Mouse (Mus musculus): Measurements from ENCODE around the gene Plxna2.

Plxna2 gene

DNA sequence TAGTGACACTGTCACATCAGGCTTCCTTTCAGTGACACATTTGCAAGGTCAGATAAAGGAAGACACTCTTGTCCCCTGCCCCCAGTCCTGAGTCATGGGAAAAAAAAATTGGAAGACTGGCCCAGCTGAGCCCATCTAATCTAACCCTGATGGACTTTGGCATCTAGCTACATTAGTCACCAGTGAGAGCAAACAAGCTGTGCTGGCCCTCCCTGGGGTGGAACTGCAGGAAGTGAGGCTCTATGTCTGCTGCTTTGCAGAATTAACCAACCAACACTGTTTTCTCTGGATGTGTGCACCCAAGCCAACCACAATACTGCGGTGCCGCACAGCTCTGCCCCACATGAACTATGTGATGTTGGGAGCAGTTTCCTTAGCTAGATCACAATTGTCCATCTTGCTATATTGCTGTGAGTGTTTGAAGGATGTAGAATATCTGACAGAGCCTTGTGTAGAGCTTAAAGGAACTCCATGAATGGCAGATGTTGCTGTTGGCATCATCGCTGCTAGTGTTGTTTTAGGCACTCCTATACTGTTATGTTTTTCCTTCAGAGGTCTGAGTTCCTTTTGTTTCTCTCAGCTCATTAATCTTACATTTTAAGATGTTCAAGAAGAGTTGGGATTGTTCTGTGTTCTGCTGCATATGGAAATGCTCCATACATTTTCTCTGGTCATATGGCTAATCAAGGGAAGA lies 42.6 kb downstream of the Plxna2 start:
- DNase-seq (ENCODE audit: low spot score in 2 of 2), result no peak

DNA sequence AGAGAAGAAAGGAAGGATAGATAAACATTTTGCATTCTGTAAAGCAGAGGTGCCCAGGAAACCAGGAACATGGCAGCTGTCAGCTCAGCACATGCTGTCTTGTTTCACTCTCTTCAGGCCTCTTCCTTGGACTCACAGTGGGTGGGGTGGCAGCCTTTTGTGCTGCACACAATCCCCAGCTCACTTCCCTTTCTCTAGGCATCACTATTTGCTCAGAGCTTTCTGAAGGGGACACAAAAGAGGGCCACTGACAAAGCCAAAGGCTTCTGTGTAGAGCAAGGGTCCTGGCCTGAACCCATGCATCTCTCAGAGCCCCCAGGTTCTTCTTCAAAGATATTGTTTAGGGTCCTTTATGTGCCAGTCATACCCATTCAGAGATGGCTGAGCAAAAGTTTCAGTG lies 45.0 kb downstream of the Plxna2 start:
- no peak for DNase-seq (ENCODE audit: low spot score in 2 of 2)

DNA sequence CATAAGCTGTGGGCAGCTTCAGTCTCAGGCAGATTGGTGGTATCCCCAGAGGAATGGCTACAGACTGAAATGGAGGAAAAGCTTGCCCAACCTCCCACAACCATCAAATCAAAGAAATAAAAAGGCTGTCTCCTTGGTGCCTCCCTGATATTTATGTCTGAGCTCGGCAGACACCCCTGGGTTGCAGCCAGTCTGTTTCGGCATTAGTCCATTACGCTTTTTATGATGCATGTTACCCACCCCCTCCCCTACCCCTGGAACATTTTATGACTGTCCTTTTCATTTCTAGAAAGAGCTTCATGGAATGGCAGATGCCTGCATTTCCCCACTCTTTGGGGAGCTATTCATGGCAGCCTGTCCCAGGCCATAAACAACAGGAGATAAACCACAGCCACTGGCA lies 47.7 kb downstream of the Plxna2 start:
- no peak for DNase-seq (ENCODE audit: low spot score in 2 of 2)

DNA sequence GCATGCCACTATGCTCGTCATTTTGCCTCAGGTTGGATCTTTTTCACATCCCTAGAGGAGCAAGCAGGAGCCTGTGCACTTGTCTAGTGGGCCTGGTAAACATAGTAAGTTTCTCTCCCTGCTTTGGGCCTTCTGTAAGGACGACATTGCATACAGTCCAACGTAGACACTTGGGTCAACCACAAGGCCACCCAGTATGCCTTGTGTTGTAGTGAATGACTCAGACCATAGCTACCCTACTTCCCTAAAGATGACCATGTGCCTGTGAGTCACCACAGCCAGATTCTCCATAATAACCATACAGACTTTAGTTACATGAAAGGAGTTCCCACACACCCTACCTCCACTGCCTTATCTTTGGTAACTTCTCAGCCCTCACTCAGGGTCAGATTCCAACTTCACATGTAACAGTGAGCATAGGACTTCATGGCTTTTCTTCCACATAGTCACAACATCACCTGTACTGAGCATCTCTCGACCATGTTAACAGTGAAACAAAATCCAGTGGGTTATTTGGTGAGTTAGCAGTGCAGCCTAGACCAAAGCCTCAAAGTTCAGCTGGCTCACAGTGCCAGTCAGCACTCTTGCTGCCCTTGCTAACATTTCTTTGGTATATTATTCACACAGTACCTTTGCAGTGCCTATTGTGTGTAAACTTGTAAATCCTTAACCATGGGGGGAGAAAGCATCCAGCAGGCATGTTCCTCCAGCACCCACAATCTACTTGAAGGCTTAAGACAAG lies 53.9 kb downstream of the Plxna2 start:
- no peak for DNase-seq (ENCODE audit: low spot score in 2 of 2)

DNA sequence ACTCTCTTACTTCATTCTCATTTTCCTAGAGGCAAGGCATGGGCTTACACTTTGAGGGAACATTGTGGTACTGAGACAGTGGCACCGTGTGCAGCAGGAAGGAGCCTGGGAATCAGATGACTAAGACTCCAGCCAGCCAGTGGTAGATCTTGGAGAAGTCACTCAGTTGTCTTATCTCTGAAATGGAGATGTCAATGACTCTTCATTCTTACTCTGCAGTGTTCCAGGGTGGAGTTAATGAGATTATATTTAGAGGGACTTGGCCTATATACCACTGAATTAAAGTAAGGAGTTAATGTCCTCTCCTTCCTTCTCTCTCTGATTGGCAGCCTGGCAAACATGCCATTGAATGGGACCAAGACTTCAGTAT lies 54.5 kb downstream of the Plxna2 start:
- DNase-seq (ENCODE audit: low spot score in 2 of 2), result no peak

DNA sequence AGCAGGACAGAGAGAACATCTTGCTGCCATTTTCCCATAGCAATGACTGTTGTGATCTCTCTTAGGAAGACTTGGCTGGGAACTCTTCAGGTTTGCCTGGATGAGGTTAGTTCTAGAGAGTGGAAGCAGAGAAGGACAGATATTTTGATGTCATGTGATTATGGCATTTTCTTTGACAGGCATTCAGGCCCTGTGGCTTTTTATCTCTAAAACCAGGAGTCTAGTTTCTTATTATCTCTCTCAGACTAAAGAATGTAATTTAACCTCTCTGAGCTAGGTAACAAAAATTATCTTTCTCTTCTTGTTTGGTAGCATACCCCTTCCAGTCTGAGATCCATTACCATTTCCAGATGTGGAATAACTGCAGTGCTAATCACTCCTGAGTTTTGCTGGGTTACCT lies 55.2 kb downstream of the Plxna2 start:
- no peak for DNase-seq (ENCODE audit: low spot score in 2 of 2)

DNA sequence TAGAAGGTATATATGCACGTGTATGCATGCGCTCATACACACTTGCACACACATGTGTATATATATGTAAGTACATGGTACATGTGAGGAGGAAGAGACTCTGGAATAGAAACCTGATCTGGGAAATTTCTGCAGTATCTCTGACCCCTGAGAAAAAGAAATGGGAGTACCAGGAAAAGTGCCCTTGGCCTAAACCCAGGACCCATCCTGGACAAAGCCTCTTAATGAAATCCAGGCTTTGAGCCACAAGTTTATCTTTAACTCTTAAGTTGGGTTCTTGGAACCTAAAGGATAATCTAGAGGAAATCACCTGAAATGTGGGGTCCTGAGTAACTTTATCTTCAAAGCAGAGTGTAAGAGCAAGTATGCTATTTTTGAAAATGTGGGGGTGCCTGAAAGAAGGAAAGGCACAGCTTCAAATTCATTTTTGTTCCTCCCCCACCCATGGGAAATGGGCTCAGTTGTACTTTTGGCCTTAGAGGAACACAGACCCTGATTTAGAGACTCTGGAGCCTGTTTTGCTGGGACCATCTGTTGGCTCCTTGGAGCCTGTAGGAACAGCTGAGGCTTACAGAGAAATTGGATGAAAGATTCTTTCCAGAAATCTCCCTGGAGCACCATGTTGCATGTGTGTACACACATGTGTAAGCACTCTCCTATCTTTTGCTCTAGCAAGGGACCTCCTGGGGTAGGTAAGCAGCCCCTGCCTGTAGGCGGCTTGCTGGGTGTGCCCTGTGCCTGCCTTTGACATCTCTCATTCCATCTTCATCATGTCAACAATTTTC lies 57.3 kb downstream of the Plxna2 start:
- DNase-seq (ENCODE audit: low spot score in 2 of 2), result no peak

DNA sequence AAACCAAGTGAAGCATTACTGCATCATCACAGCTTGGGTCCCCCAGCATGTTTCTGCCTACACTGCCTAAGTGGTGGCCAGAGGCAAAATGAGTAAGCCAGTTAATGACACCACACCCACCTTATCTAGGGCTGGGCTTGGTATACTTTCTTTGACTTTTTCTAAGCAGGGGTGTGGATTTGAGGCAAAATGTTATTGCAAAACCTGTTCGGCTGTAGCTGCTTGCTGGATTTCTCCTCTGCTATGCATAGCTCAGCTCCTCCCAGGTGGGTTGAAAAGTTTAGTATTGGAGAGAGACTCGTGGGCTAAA lies 57.8 kb downstream of the Plxna2 start:
- no peak for DNase-seq (ENCODE audit: low spot score in 2 of 2)

DNA sequence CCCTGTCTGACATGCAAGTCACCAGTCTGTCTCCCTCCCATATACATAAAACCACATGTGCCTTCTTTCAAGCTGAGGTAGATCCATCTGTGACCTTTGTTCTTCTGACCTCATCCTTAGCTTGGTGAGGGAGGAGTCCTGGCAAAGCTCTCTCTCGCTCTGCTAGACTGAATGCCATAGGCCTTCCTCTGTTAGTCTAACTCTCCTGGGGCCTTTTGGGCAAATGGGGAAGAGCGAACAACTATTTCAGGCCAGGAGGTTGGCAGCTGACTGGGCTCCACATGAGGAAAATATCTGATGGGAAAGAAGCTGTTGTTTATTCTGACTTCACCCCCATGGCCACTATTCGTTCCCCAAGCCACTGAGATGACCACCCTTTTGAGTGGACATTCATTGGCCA lies 59.9 kb downstream of the Plxna2 start:
- no peak for DNase-seq (ENCODE audit: low spot score in 2 of 2)

DNA sequence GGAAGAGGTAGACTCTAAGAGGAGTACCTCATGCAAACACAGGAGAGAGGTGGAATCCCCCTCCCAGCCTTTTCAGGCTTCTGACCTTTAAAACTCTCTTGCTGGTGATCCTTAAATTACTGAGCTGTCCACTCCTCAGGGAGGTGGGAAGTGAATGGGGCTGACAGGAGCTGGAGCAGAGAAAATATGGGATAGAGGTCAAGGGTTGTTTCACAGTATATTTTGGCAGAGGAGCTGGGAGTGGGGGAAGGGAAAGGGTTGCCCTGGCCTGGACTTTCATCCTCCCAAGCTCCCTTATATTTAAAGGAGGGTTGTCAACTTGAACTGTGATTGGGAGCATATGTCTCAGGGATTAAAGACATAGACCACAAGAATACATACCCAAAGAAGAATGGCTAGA lies 61.1 kb downstream of the Plxna2 start:
- DNase-seq (ENCODE audit: low spot score in 2 of 2), result no peak

DNA sequence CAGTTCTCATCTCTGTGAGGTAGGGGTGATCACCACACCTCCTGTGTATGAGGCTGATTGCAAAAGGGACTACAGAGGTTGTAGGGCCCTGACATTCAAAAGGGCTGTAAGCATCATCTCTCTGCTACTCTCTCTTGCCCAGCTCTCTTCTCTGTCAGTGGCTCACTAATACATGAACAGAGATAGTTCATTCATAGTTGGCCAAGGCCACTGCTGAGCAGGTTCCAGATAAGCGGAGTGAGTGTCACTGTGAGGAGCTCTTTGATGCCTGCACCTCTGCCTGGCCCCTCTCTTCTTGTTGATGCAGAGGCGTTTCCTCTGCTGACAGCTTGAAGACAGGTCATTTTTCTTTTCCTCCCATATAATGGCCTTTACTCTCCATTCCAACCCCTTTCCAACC lies 62.1 kb downstream of the Plxna2 start:
- no peak for DNase-seq (ENCODE audit: low spot score in 2 of 2)

DNA sequence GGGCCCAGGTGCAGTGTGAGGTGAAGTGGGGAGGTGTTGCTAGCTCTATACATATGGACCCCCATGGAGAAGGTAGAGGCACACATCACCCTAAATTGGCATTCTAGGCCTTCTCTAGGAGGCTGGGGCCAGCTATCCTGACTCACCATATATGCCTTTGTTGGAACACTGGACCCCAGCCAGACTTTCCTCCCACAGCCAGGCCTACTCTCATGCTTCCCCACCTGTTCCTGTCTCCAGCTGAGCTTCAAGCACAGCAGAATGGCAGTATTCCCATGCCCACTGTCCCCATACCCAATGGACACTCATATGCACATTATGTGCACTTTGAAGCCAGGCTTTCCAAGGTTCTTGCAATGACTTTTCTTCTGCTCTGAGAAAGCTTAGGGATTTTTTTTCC lies 64.0 kb downstream of the Plxna2 start:
- no peak for DNase-seq (ENCODE audit: low spot score in 2 of 2)

DNA sequence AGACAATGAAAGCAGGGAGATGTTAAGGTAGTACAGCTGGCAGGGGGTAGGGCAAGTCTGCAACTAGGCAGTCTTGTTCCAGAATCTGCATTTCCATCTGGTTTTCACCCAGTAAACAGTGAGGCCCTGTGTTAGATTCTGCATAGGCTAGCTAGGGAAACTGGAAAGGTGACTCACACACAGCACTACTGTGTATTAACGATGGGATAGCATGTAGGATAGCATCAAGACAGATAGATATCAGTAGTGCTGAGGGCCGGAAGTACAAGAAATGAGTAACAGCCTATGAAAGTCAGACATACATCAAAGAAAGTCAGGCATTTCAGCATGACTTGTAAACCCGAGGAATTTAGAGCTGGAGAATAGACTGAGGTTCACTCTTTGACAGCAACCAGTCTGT lies 65.1 kb downstream of the Plxna2 start:
- no peak for DNase-seq (ENCODE audit: low spot score in 2 of 2)

DNA sequence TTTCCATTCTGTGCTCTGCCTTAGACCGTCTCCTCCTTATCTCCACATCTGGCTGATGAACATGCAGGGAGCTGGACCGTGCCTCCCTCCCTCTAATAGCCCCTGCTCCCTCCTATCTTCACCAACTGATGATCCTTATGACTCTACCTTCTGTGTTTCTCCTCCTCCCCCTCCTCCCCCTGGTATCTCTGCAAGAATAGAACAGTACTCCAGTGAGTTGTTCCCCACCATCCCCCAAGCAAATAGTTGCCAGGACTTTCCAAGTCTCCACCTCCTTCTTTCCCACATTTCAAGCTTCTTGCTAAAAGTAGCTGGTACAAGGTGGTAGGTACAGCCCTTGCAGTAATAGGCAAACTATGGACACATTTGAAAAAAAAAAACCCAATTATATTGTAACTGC lies 67.9 kb downstream of the Plxna2 start:
- no peak for DNase-seq (ENCODE audit: low spot score in 2 of 2)

DNA sequence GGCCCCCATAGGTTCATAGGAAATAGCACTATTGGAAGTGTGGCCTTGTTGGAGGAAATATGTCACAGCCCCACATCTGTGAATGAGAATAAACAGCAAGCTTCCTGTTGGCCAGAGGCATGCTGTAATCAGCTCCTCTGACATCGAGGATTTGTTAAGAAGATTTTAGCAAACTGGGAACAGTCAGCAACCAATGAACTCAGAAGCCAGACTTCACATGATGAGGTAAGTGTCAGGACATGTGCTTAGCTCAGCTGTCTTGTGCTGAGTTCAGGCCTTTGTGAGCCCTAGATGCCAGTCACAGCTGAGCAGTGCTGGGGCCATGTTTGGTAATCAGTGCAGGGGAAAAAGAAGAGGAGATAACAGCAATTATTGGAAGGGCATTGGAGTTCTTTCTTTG lies 69.7 kb downstream of the Plxna2 start:
- DNase-seq (ENCODE audit: low spot score in 2 of 2), result no peak

DNA sequence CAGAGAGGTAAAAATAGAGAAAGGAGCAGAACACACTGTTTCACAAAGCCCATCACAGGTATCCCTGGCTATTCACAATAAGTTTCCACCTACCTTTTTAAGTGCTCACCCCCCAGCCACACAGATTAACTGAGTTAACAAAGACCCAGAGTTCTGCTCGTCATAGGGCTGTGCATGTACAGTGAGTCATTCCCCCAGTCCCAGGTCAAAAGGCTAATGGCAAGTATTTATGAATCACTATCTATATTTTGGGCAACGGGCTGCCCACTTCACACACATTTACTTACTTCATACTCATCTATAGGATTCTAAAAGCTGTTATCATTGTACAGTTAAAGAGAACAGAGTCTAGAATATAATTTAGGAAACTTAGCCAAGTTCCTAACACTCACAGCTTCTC lies 70.1 kb downstream of the Plxna2 start:
- no peak for DNase-seq (ENCODE audit: low spot score in 2 of 2)

DNA sequence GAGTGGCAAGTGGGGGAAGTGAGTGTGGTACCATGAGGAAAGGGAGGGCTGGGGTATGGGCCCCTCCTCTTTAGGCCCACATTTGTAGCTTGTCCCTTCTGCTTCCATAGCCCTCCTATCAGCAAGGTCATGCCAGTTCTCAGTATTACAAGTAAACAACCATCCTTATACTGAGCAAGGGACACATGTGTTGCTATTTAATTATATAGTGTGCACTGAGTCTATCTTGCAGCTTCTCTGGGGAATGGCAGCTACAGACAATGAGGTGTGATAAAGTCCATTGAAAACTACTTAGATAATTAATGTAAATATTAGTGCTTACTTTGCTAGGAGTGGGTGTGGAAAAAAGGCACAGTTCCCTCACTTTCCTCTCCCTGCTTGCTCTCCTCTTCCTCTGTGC lies 75.0 kb downstream of the Plxna2 start:
- no peak for DNase-seq (ENCODE audit: low spot score in 2 of 2)

DNA sequence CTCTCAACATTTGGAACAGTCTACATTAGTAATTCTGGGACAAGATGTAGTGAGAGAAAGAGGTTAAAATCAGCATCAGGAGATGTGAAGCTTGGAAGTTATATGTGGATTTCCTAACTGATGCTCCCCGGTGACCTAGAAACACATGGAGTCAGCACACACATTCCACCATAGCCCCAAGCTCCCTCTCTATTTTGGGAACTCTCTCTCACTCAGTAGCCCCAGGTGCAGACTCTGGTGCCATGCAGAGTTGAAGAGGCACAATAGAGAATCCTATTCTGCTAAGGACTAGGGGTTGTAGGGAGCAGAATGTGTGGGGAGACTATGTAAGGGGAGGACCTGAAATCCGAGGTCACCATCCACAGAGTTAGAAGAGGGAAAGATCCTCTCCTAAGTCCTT lies 75.5 kb downstream of the Plxna2 start:
- DNase-seq (ENCODE audit: low spot score in 2 of 2), result no peak

DNA sequence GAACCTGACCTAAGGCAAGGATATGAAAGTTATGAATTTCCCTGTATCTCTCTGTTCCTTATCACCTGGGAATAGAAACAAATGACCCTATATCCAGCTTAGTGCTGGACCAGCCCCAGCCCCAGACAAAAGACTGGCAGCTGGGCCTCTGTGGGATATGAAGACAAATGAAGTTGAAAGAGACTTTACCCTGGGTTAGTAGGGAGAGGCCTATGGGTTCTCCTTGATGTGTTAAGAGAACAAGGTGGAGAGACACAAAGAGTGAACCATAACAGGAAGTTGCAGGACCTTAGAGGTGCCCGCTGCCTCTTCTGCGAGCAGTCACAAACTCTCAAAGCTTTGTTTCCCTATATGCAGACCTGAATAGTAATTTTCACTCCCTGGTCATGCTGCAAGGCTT lies 76.8 kb downstream of the Plxna2 start:
- no peak for DNase-seq (ENCODE audit: low spot score in 2 of 2)

DNA sequence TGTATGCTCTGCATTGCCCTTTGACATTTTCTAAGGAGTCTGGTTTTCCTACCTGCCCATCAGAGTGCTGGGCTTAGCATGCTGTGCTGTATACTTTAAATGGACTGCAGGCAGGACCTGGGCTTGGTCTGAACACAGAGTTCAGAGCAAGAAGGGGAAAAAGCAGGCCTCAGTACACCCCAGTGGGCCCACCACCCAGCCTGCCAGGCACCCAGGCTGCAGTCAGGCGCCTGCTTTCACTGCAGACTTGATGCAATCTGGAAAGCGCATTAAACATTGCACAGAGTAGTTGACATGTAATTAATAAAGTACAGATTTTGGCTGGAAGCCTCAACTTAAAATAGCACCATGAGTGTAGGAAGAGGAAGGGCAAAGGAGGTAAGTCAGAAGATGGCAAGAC lies 79.4 kb downstream of the Plxna2 start:
- no peak for DNase-seq (ENCODE audit: low spot score in 2 of 2)

DNA sequence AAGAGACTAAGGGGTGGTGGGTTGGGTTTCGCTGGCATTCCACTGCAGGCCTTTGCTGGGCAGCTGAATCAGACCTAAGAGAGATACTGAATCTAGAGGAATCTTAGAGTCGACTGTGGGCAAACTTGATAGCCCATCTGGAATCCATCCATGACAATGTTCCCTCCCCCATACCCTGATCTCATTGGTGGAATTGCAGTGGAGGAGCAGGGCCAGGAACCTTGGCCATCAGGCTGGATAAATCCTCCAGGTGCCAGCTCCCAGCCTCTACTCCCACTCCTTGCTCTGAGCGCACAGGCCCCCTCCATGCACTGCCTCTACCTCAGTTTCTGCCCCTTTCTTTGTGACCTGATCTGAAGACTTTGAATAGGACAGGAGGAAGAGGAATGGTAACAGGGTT lies 81.3 kb downstream of the Plxna2 start:
- no peak for DNase-seq (ENCODE audit: low spot score in 2 of 2)

DNA sequence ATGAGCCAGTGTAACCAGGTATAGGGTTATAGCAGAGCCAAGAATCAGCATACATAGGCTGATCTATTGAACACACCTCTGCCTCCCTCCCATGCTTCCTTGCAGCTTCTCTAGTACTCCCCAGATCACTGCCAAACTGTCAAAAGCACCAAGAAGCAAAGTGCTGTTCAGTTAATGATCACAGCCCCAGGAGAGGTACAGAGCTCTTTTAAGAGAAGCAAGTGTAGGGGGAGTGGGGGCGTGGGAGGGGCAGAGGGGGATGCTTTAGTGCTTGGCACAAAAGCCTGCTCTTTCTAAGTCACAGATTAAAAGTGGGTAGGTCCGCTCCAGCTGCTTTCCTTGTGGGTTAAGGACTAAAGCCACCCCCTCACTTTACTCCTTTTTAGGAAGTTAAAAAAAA lies 85.2 kb downstream of the Plxna2 start:
- DNase-seq (ENCODE audit: low spot score in 2 of 2), result no peak

DNA sequence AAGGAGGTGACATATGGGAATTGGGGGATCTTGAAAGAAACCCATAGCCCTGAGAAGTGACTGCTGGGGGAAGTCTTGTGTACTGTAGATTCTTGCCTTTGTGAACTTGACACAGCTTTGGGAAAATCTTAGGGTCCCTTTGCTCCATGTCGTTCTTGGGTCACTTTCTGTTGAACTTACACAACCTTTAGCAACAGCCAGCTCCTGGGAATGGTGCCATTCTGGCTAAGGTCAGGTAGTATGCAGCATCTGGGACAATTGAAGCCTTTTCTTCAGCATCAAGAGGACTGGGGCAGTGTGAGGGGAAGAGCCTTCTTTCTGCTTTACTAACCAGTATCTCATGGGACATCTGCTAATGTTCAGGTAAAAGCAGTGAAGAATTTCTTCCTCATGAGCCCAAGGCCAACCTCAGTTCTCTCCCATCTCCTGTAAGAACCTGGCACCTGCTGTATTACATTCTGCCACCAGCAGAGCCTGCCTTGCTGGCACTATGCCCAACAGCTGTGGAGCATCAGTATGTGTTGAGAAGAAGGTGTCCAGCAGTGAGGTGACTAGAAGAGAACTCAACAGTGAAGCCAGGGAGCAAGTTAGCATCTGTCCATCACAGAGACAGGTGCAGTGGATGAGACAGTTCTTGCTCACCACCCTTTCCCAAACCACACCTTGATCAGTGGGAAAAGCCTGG lies 86.3 kb downstream of the Plxna2 start:
- no peak for DNase-seq (ENCODE audit: low spot score in 2 of 2)

Data from spleen, postnatal 14 days (tissue).